Mouse (Mus musculus) heart, adult 9 months (tissue): ENCODE measurements around the gene Nop14.

Source experiments
- DNase-seq, 2 experiments: peaks; one replicate each; pipeline ENCODE4 v3.0.0; 2022; ENCODE audit warnings: low spot score in 2 of 2

Gene Nop14

GRCm38 (mm10) chr5:34659686-34660590 is at the start of gene Nop14, which contains the start of gene Grk4:
Gene Nop14, minus strand, starts transcription at chr5:34660148.
Gene Grk4, plus strand, starts transcription at chr5:34660379.
- peak; percentile 100 for DNase-seq

- DNase-seq = no peak
These were observed 48.5 kb upstream of the Nop14 start for GRCm38 (mm10) chr5:34708436-34708835.

GRCm38 (mm10) chr5:34695521-34695920 is 35.6 kb upstream of the Nop14 start:
- peak in 1 of 2 experiments; percentile 3 for DNase-seq

- DNase-seq = no peak
These were observed 32.8 kb upstream of the Nop14 start for GRCm38 (mm10) chr5:34692782-34693181.

- no peak for DNase-seq
These were observed 29.9 kb upstream of the Nop14 start for GRCm38 (mm10) chr5:34689868-34690267.

- no peak for DNase-seq
These were observed 10.3 kb upstream of the Nop14 start for GRCm38 (mm10) chr5:34670280-34670679.

GRCm38 (mm10) chr5:34669493-34669892 is 9.5 kb upstream of the Nop14 start:
- no peak for DNase-seq

GRCm38 (mm10) chr5:34663231-34663630 is 3.3 kb upstream of the Nop14 start:
- DNase-seq = no peak

GRCm38 (mm10) chr5:34661909-34662308 is 2.0 kb upstream of the Nop14 start:
- DNase-seq = no peak

- no peak for DNase-seq
These were observed 713 bp upstream of the Nop14 start for GRCm38 (mm10) chr5:34660591-34661130.

- DNase-seq = no peak
These were observed 2.4 kb downstream of the Nop14 start for GRCm38 (mm10) chr5:34657556-34657955.

- no peak for DNase-seq
These were observed 5.1 kb downstream of the Nop14 start for GRCm38 (mm10) chr5:34654881-34655280.

- no peak for DNase-seq
These were observed 7.0 kb downstream of the Nop14 start for GRCm38 (mm10) chr5:34652961-34653360.

GRCm38 (mm10) chr5:34647581-34647980 is 12.4 kb downstream of the Nop14 start:
- DNase-seq = peak in 1 of 2 experiments; percentile 48

GRCm38 (mm10) chr5:34642932-34643331 is 17.0 kb downstream of the Nop14 start:
- DNase-seq = peak; percentile 46 to 47

- no peak for DNase-seq
These were observed 18.0 kb downstream of the Nop14 start for GRCm38 (mm10) chr5:34641991-34642390.

- DNase-seq = no peak
These were observed 22.3 kb downstream of the Nop14 start for GRCm38 (mm10) chr5:34637591-34638156.

- peak; percentile 77 to 80 for DNase-seq
These were observed 23.3 kb downstream of the Nop14 start, which contains the start of gene Mfsd10 for GRCm38 (mm10) chr5:34636481-34637287. Gene Mfsd10, minus strand, starts transcription at chr5:34637212.

- DNase-seq = no peak
These were observed 24.2 kb downstream of the Nop14 start for GRCm38 (mm10) chr5:34635665-34636192.

GRCm38 (mm10) chr5:34634746-34635400 is 25.1 kb downstream of the Nop14 start:
- no peak for DNase-seq

- peak; percentile 24 to 37 for DNase-seq
These were observed 26.3 kb downstream of the Nop14 start for GRCm38 (mm10) chr5:34633641-34634040.
